Mouse (Mus musculus) lung, embryonic 15.5 days (tissue): ENCODE measurements at regions not wholly inside any gene's neighbourhood (a gene's known extent, or its start where the extent isn't known, plus 50 kb on each side); places are given as distances from the start of the nearest gene placed in this dataset.
A peak's percentile ranks its signal among the peaks of the same experiment; 100 is the strongest.

Experiments
- ATAC-seq: fragments of 200-750 bp; cut with Nextera tagmentation; 2 replicates; pipeline ENCODE4 v1.8.0; 2017; ENCODE audit warnings: moderate number of reproducible peaks, borderline replicate concordance; ENCODE audit not compliant: low FRiP score, low TSS enrichment; ENCODE audit errors: extremely low read depth
- H3K27ac ChIP-seq: fragments of 300-500 bp; sonication (generic); 2 replicates; pipeline ENCODE4 v1.5.1; 2015; ENCODE audit warnings: moderate library complexity, mild to moderate bottlenecking, inconsistent platforms
- H3K27me3 ChIP-seq: fragments of 300-500 bp; sonication (generic); 2 replicates; pipeline ENCODE4 v1.6.1; 2015; ENCODE audit warnings: inconsistent platforms
- H3K36me3 ChIP-seq: fragments of 300-500 bp; sonication (generic); 2 replicates; pipeline ENCODE4 v1.6.1; 2015; ENCODE audit warnings: inconsistent platforms
- H3K4me1 ChIP-seq: fragments of 300-500 bp; sonication (generic); 2 replicates; pipeline ENCODE4 v1.6.1; 2015; ENCODE audit warnings: inconsistent platforms
- H3K4me2 ChIP-seq: fragments of 300-500 bp; sonication (generic); 2 replicates; pipeline ENCODE4 v1.6.1; 2015; ENCODE audit warnings: inconsistent platforms, mild to moderate bottlenecking, moderate library complexity
- H3K4me3 ChIP-seq: fragments of 300-500 bp; sonication (generic); 2 replicates; pipeline ENCODE4 v1.5.1; 2015; ENCODE audit warnings: mild to moderate bottlenecking, inconsistent platforms
- H3K9ac ChIP-seq: fragments of 300-500 bp; sonication (generic); 2 replicates; pipeline ENCODE4 v1.6.1; 2015; ENCODE audit warnings: inconsistent platforms
- H3K9me3 ChIP-seq: fragments of 300-500 bp; sonication (generic); 2 replicates; pipeline ENCODE4 v1.6.1; 2016; ENCODE audit warnings: inconsistent platforms
- WGBS: fragments of 180-500 bp; shearing (Covaris S2); methylation state at CpG from one replicate; pipeline ENCODE4 v1.1.7; 2015; 5-methylcytosine and 5-hydroxymethylcytosine counted together

DNA sequence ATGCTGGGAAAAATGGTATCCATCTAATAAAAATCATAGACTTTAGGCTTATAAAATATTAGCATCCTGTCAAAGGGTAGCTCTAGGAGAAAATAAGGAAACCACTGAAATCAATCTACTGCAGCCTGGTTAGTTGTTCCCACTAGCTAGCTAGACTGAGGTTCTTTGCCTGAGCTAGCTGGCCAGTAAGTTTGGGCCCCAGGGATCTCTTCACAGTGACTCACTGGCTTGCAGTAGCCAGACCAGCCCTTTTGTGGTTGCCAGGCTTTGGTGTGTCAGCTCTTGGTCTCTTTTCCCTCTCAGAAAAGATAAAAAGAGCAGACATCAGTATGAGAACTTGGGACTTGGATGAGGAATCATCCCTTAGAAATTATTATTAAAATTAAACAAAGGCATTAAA is 325.3 kb upstream of the Rasgrp1 start:
- Histone ChIP-seq H3K9me3 (no peaks in the 10 kb centered on the region), H3K4me2 (no peak overlapping the region), H3K27ac (no peak overlapping the region), H3K9ac (no peak overlapping the region), H3K4me1 (0 out of 2 replicates have a peak, but pooled peaks cover 6% of the 10 kb centered on the region), H3K27me3 (no peaks in the 10 kb centered on the region), H3K36me3 (no peaks in the 10 kb centered on the region), H3K4me3 (no peak overlapping the region)
- no peak for ATAC-seq

DNA sequence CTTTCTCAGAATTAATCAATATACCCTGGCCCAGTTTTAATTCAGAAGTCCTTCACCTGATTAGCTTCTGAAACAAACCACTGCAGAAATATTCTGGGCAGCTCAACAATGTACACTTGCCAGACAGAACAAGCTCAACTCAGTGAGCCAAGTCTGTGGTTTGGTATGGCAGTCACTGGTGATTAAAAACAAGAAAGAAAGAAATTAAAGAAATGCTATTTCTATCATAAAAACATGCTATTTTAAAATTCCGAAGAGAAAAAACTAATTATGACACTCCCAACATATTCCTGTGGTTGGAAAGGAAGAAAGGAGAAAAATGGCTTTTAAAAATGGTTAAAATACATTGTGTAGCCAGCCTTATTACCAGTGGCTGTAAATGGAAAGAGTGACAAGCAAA is 332.1 kb upstream of the Rasgrp1 start:
- peaks cover 13% of the 10 kb centered on the region for H3K4me1 ChIP-seq
- H3K9ac ChIP-seq, result no peak overlapping the region
- H3K9me3 ChIP-seq, result no peaks in the 10 kb centered on the region
- H3K4me2 ChIP-seq, result no peak overlapping the region
- WGBS, result 89% methylated on average over 1 of the region's 1 CpGs
- H3K4me3 ChIP-seq, result no peak overlapping the region
- no peak overlapping the region for H3K27ac ChIP-seq
- no peaks in the 10 kb centered on the region for H3K36me3 ChIP-seq
- ATAC-seq, result no peak
- no peaks in the 10 kb centered on the region for H3K27me3 ChIP-seq

DNA sequence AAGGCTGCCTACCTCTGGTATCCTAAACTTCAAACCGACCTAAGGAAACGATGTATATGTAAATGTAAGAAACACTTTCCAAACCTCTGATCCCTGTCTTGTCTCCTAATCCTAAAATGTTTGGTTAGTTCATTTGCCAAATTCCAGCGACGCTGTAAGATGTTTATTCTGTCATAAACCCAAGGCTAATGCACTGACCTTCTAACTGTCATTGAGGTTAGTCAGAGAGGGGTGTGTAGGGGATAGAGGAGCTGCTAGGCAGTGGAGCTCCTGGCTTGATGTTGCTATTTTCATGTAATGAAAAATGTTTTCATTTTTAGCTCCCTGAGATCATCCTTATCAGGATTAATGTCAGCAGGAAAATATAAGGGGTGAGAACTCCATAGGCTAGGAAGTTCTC is 335.8 kb upstream of the Rasgrp1 start:
- Histone ChIP-seq H3K9me3 (no peaks in the 10 kb centered on the region), H3K27me3 (no peaks in the 10 kb centered on the region), H3K4me1 (peaks cover 13% of the 10 kb centered on the region), H3K4me2 (no peak overlapping the region), H3K36me3 (no peaks in the 10 kb centered on the region), H3K4me3 (no peak overlapping the region), H3K27ac (peak overlapping the region; percentile 24), H3K9ac (no peak overlapping the region)
- ATAC-seq, result peak; percentile 82; the same call in 1 of the 2 replicates
- WGBS, result 14% methylated on average over 4 of the region's 4 CpGs

DNA sequence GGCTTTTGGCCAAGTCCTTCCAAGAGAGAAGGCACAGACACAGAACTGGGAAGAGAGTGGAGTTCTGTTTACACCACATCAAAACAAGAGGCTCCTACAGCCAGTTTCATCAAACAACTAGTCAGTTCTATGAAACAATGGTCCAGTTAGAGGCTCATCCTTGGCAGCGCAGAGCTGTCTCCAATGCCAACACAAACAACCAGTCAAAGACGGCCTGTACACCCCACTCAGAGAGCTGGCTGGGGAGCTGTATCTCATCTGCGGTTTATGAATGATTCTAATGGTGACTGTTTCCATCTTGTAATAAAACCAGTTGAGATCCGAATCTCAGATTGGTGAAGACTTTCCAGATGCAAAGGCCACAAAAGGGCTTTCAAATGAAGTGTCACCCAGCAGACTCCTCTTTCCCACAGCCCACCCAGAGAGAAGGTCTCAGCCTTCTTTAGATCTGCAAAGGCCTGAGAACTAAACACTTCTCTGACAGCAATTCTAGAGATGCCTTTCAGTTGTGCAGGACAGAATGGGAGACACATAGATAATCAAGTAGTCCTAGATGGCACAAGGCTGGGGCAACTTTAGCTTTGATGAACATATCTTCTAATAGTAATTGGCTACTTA is 343.1 kb upstream of the Rasgrp1 start:
- Histone ChIP-seq H3K4me1 (peaks cover 5% of the 10 kb centered on the region; the same call in 1 of the 2 replicates), H3K27me3 (no peaks in the 10 kb centered on the region), H3K27ac (peak overlapping the region; percentile 64; the same call in 1 of the 2 replicates), H3K4me2 (no peak overlapping the region), H3K4me3 (no peak overlapping the region), H3K9me3 (no peaks in the 10 kb centered on the region), H3K9ac (no peak overlapping the region), H3K36me3 (no peaks in the 10 kb centered on the region)
- peak; percentile 98 for ATAC-seq
- 46% methylated on average over 4 of the region's 4 CpGs for WGBS

DNA sequence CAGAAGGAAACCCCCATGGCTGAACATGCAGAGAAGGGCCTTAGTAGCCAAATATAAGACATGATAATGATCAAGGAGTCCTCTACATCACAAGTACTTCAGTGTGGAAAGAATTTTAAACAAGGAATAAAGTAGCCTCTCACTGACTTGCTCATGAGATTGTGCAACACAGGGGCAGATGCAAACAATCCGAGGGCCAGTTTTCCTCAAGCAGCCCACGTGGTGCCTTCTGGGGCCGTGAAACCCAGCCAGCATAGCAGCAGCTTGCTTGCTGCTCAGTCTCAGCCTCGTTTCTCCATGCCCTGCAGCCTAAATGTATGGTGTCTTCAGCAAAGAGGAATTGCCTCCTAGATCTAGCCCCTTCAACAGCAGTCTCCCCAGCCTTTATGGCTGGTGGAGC is 350.7 kb upstream of the Rasgrp1 start:
- peaks cover 8% of the 10 kb centered on the region for H3K4me1 ChIP-seq
- 26% methylated on average over 4 of the region's 4 CpGs for WGBS
- peak; percentile 88; the same call in 1 of the 2 replicates for ATAC-seq

DNA sequence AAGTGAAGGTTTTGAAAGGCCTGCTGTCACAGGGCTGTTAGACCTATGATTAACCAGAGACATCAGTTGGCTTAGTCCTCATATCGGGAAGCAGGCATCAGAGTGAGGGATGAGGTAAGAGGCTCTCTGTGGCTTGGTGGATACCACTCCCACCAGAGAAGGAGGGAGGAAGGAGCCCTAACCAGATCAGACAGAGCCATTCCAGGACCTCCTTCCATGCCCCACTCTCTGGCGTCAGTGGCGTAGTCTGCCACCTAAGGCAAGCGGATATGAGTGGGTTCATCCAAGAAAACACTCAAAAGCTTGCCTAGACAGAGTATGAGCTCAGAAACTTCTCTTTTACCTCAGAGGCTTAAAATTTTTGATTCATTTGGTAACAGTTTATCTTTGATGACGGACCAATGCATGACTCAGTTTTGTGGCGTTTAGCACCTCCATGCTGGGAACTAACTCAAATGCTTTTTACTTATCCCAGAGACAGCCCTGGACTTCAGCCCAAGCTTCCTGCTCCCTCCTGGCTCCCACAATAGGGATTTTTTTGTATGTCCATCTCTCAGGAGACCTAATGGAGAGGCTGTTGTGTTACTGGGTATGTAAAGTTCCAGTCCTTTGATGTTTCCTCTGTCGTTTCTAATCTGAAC is 367.5 kb upstream of the Rasgrp1 start:
- Histone ChIP-seq H3K27me3 (no peaks in the 10 kb centered on the region), H3K4me2 (no peak overlapping the region), H3K27ac (peak overlapping the region; percentile 7; the same call in 1 of the 2 replicates), H3K4me1 (0 out of 2 replicates have a peak, but pooled peaks cover 5% of the 10 kb centered on the region), H3K4me3 (no peak overlapping the region), H3K36me3 (no peaks in the 10 kb centered on the region), H3K9me3 (no peaks in the 10 kb centered on the region), H3K9ac (no peak overlapping the region)
- 58% methylated on average over 7 of the region's 7 CpGs for WGBS
- ATAC-seq, result peak; percentile 81; the same call in 1 of the 2 replicates

More for the DNA sequence above, 350.7 kb upstream of the Rasgrp1 start:
- Histone ChIP-seq H3K9ac (no peak overlapping the region), H3K4me3 (no peak overlapping the region), H3K27me3 (no peaks in the 10 kb centered on the region), H3K4me2 (no peak overlapping the region), H3K36me3 (no peaks in the 10 kb centered on the region), H3K27ac (peak overlapping the region; percentile 68), H3K9me3 (no peaks in the 10 kb centered on the region)

DNA sequence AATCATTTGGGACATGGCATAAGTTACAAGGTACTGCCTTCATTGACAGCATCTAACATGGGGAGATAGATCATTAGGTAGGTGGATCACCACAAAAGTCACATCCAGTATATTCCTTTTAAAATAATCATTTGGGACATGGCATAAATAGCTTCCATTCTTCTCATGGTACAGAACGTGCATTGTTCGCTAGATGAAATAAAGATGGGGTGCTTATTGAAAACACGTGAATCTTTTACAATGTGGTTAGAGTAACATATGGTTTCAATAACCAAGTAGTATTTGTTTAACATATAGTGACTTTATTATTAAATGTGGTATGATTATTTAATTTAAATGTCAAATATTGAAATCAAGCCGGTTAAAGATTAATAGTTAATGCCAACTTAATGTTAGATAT is 381.3 kb upstream of the Rasgrp1 start:
- Histone ChIP-seq H3K27ac (no peak overlapping the region), H3K4me3 (no peak overlapping the region), H3K9me3 (no peaks in the 10 kb centered on the region), H3K27me3 (no peaks in the 10 kb centered on the region), H3K9ac (no peak overlapping the region), H3K4me2 (no peak overlapping the region), H3K36me3 (no peaks in the 10 kb centered on the region), H3K4me1 (no peaks in the 10 kb centered on the region)
- no peak for ATAC-seq
- WGBS, result 62% methylated on average over 4 of the region's 4 CpGs

DNA sequence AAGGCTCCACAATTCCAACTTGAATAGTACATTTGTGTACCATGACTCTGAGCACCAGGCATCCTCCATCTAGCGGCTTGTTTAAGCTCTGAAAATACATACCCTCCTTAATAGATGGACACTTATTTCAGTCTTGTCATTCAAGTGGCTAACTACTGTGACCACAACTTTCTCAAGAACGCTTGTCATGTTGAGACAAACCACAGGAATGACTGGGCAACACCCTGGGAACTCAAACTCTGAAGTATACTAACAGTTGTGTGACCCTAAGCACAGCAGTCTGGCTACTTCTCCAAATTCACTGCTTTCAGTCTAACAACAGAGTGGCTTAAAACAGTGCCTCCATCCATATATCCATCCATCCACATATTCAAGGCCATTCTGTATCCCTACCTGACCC is 380.4 kb upstream of the Thbs1 start:
- no peak overlapping the region for H3K4me2 ChIP-seq
- no peak overlapping the region for H3K27ac ChIP-seq
- 70% methylated on average over 2 of the region's 2 CpGs for WGBS
- no peaks in the 10 kb centered on the region for H3K36me3 ChIP-seq
- H3K4me3 ChIP-seq, result no peak overlapping the region
- H3K27me3 ChIP-seq, result no peaks in the 10 kb centered on the region
- H3K9ac ChIP-seq, result no peak overlapping the region
- no peak for ATAC-seq
- no peaks in the 10 kb centered on the region for H3K9me3 ChIP-seq
- H3K4me1 ChIP-seq, result no peaks in the 10 kb centered on the region

DNA sequence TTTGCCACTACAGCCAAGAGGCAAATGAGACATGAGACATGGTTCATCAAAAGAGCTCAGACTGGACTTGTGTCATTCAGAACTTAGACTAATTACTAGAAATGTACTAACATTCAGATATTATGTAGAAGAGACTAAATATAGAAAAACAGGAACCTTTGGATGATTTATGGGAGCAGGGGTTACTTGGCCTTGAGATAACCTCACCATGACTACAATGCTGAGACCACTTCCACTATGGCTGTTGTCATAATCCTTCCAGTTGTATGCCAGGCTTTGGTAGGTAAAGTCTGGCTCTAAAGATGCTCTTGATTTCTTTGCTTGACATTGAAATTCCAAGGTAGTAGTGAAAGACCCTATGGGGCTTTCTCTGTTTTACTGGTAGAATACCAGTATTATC is 369.3 kb upstream of the Thbs1 start:
- Histone ChIP-seq H3K9ac (no peak overlapping the region), H3K4me2 (no peak overlapping the region), H3K36me3 (no peaks in the 10 kb centered on the region), H3K4me3 (no peak overlapping the region), H3K4me1 (peaks cover 8% of the 10 kb centered on the region; the same call in 1 of the 2 replicates), H3K9me3 (no peaks in the 10 kb centered on the region), H3K27me3 (no peaks in the 10 kb centered on the region), H3K27ac (no peak overlapping the region)
- ATAC-seq, result no peak

DNA sequence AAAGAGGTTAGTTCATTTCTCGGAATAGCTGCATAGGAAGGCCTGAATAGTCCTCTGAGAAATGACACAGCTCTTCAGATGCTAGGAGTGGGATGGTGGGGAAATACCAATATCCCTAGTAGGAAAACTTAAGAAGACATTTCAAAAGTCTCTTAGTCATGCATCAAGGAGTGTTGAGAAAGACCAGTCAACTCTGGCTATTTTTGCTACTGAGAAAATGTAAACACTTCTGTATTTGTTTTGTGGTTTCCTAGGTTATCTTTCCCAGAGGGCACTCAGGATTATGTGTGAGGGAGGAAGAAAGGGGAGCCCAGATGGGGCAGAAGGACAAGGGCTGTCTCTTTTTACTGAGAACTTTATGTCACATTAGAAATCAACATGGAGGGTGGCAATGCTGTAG is 367.8 kb upstream of the Thbs1 start:
- H3K4me1 ChIP-seq, result peaks cover 8% of the 10 kb centered on the region; the same call in 1 of the 2 replicates
- H3K9ac ChIP-seq, result no peak overlapping the region
- H3K27ac ChIP-seq, result peak overlapping the region; percentile 41
- no peaks in the 10 kb centered on the region for H3K36me3 ChIP-seq
- H3K4me3 ChIP-seq, result no peak overlapping the region
- WGBS, result 26% methylated on average over 1 of the region's 1 CpGs
- peak; percentile 49; the same call in 1 of the 2 replicates for ATAC-seq
- no peaks in the 10 kb centered on the region for H3K27me3 ChIP-seq
- no peaks in the 10 kb centered on the region for H3K9me3 ChIP-seq
- H3K4me2 ChIP-seq, result no peak overlapping the region

DNA sequence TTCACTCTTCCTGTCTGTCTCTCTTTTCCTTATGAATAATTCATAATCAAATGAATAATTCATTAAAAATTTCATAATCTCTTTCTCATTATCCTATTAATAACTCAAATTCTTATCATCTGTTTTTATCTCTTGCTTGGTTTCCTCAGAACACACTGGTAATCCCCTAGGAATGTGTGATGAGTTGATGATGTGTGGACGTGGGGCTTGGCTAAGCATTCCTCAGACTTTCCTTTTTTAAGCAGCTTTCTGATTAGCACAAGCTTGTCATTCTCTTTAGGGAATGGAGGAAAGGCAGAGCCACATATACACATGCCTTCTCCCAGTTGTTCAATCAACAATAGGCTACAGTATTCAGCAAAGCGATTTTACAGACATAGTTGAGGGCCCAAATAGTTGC is 365.9 kb upstream of the Thbs1 start:
- 0 out of 2 replicates have a peak, but pooled peaks have one; percentile 39 for ATAC-seq
- Histone ChIP-seq H3K4me1 (peaks cover 8% of the 10 kb centered on the region; the same call in 1 of the 2 replicates), H3K9ac (no peak overlapping the region), H3K27ac (no peak overlapping the region), H3K4me3 (no peak overlapping the region), H3K4me2 (no peak overlapping the region), H3K27me3 (no peaks in the 10 kb centered on the region), H3K36me3 (no peaks in the 10 kb centered on the region), H3K9me3 (no peaks in the 10 kb centered on the region)
- WGBS, result 52% methylated on average over 2 of the region's 2 CpGs

DNA sequence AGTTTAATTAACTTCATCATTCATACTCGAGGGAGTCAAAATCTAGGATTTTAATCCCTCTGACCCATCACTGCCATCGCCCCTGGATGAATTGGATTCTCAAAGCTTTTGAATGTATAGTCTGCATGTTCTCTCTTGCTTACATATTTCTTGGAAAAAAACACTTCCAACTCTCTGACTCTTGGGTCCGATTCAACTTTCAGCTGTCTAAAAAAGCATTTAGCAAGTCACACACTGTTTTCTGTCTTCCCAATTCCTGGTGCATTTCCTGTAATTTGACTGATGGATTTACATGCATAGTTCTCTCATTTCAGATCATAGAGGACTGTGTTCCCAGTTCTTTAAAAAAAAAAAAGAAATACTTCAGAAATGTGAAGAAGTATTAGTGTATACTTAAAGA is 364.5 kb upstream of the Thbs1 start:
- Histone ChIP-seq H3K9ac (no peak overlapping the region), H3K27me3 (no peaks in the 10 kb centered on the region), H3K4me3 (no peak overlapping the region), H3K9me3 (no peaks in the 10 kb centered on the region), H3K36me3 (no peaks in the 10 kb centered on the region), H3K4me1 (peaks cover 8% of the 10 kb centered on the region; the same call in 1 of the 2 replicates), H3K27ac (peak overlapping the region; percentile 44), H3K4me2 (no peak overlapping the region)
- no peak for ATAC-seq
- 44% methylated on average over 3 of the region's 3 CpGs for WGBS
